Mouse (Mus musculus): ENCODE measurements around the gene Gm17019. TPM values are rescaled to one million over a fixed set of nuclear protein-coding genes. Genes with fewer than 3 reads are reported as not detected.

The Gm17019 gene
- polyA plus RNA-seq, 1 experiment from 2014 or later = not detected

Other genes starting within 250 kb of the Gm17019 start
- gene Gm9758, start 118.1 kb downstream of the Gm17019 start, polyA plus RNA-seq (2015; fragmentation: Nextera tagmentation; extraction: Ambion mirVana) = not detected in 2 replicates
- gene Speer4e, start 94.6 kb downstream of the Gm17019 start, polyA plus RNA-seq (2015; fragmentation: Nextera tagmentation; extraction: Ambion mirVana) = not detected in 2 replicates
- gene Gm10354, start 54.1 kb downstream of the Gm17019 start, polyA plus RNA-seq (2015; fragmentation: Nextera tagmentation; extraction: Ambion mirVana) = not detected in 2 replicates